Mouse (Mus musculus): ENCODE measurements around the gene Phf23.

The Phf23 gene

GRCm38 (mm10) chr11:69995391-69995960, at the start of gene Phf23:
TSS of gene Phf23 (plus strand) at chr11:69995777.
- DNase-seq (ENCODE audit: low read depth, low spot score) = peak; percentile 100

GRCm38 (mm10) chr11:69945997-69946891, 49.3 kb upstream of the Phf23 start:
- DNase-seq (ENCODE audit: low read depth, low spot score) = no peak

- no peak for DNase-seq (ENCODE audit: low read depth, low spot score)
Measured at GRCm38 (mm10) chr11:69947337-69948065, 48.1 kb upstream of the Phf23 start.

DNA sequence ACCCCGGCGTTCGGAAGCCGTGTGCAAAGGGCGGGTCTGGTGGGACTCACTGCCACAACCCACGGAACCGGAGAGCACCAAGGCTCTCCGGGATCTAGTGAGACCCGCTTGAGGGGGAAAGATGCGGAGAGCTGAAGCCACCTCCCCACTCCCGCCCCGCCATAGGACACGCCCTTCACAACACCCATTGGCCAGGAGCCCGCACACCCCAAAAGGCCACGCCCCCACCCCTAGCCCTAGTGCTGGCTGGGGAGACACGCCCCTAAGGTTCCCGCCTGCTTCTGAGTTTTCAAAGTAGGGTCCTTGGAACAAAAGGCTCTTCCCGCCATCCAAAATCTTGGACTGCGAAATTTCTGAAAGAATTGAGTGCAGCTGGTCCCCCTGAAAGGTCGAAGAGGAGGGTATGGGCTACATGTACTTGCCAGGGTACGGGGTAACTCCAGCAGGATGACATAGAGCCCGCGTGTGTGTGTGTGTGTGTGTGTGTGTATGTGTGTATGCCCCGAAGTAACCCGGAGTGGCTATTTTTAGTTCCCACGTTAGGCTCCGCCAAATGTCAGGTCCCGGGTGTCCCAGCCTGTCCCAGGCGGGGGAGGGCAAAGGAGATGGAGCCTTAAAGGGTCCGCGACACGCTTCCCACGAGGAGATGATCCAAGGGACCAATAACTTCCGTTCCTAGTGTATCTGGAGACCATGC, 47.4 kb upstream of the Phf23 start, which contains the start of gene Slc2a4:
Slc2a4 (minus strand) TSS at position 123 of the 697 bp plus-strand sequence.
- peak; percentile 97 for DNase-seq (ENCODE audit: low read depth, low spot score)

GRCm38 (mm10) chr11:69948763-69949150, 46.8 kb upstream of the Phf23 start:
- peak; percentile 91 for DNase-seq (ENCODE audit: low read depth, low spot score)

GRCm38 (mm10) chr11:69950807-69951459, 44.6 kb upstream of the Phf23 start:
- no peak for DNase-seq (ENCODE audit: low read depth, low spot score)

DNA sequence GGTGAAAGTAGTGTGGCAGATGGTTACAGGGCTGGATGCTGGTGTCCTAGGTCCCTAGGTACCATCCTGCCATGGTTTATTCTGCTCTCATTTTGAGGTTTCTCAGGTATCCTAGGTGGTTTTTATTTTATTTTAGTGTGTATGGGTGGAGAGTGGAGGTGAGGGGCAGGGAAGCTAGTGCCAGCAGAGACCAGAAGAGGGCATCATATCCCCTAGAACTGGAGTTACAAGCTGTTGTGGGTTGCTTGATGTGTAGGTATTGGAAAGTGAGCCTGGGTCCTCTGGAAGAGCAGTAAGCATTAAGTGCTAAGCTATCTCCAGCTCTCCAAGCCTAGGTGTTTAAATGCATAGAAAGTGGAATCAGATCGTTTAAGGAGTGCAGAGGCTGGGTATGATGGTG, 43.3 kb upstream of the Phf23 start:
- DNase-seq (ENCODE audit: low read depth, low spot score) = no peak

DNA sequence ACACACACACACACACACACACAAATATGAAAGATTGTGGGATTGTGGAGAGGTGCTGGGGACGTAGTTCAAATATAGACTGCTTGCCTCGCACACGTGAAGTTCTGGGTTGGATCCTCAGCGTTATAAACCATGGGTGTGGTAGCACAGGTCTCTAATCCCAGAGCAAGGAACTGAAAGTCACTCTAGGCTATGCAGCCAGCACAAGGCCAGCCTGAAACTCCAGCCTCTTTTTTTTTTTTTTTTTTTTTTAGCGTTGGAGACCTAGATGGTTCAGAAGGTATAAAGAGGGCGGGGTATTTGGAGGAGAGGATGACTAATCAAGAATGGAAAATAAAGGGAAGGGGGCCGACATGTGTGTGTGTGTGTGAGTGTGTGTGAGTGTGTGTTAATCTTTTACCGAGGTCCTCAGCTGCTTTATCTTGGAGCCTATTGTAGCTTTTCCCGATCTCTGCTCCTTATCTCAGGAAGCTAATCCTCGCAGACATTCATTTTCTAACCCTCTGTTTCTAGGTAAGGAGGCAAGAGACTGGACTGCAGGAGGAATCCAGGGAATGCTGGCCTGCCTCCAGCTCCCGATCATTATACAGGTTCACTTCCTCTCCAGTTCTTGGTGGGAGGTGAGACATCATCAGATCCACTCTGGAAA, 42.2 kb upstream of the Phf23 start:
- no peak for DNase-seq (ENCODE audit: low read depth, low spot score)

- DNase-seq (ENCODE audit: low read depth, low spot score) = peak; percentile 54
Measured at GRCm38 (mm10) chr11:69955618-69956017, 40.0 kb upstream of the Phf23 start.

- DNase-seq (ENCODE audit: low read depth, low spot score) = no peak
Measured at GRCm38 (mm10) chr11:69956218-69956617, 39.4 kb upstream of the Phf23 start.

DNA sequence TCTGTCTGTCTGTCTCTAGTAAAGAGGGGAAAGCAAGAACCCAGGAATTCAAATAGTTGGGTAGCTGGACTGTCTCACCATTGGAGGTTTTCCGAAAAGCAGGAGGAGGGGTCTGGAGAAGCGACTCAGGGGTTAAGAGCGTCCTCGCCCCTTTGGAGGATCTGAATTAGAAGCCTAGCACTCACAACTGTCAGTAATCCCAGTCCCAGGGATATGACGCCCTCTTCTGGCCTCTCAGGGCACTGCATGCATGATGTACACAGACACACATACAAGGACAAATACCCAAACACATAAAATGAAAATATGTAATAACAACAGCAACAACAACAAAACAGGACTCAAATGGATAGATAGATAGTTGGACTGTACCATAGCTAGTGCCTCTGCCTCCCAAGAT, 35.0 kb upstream of the Phf23 start:
- peak; percentile 86 for DNase-seq (ENCODE audit: low read depth, low spot score)

GRCm38 (mm10) chr11:69961841-69962240, 33.7 kb upstream of the Phf23 start:
- DNase-seq (ENCODE audit: low read depth, low spot score) = peak; percentile 27

DNA sequence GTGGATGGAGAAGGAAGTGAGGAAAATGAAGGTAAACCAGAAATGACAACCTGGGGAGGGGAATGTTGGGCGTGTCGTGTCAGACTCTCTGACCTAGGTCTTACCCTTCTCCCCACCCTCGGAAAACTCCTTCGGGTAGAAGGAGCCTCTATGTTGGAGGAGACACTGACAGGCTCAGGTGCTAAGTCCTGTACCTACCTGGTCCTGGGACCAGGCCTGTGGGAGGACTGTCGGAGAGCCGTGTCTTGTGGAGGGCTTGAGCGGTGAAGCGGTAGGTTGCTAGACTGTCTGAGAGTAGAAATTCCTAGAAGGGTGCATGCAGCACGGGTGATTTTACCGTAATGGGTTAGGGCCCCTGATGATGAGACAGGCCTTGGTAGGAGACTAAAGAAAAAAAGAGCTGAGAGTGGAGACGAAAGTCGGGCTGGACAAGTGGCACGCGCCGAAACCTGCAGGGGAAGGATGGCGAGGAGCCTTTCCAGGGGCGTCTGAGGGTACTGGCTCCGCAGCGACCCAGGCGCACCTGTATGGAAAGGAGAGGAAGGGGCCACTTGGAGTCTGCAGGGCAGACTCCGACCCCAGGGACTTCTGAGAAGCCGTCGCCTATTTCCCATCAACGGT, 30.8 kb upstream of the Phf23 start, which contains the start of gene Cldn7:
Cldn7 (plus strand) TSS at position 130 of the 621 bp plus-strand sequence.
- DNase-seq (ENCODE audit: low read depth, low spot score) = no peak

GRCm38 (mm10) chr11:69965271-69966005, 30.1 kb upstream of the Phf23 start:
- DNase-seq (ENCODE audit: low read depth, low spot score) = peak; percentile 52

- DNase-seq (ENCODE audit: low read depth, low spot score) = peak; percentile 77
Measured at GRCm38 (mm10) chr11:69966006-69966859, 29.3 kb upstream of the Phf23 start.

GRCm38 (mm10) chr11:69966860-69967517, 28.6 kb upstream of the Phf23 start:
- peak; percentile 52 for DNase-seq (ENCODE audit: low read depth, low spot score)

- no peak for DNase-seq (ENCODE audit: low read depth, low spot score)
Measured at GRCm38 (mm10) chr11:69968793-69969192, 26.8 kb upstream of the Phf23 start.

GRCm38 (mm10) chr11:69970222-69970621, 25.4 kb upstream of the Phf23 start:
- no peak for DNase-seq (ENCODE audit: low read depth, low spot score)

Measured in ZHBTc4 (cell line).